Mouse (Mus musculus) adrenal gland, postnatal 10 days (tissue): ENCODE measurements around the gene Nadk. TPM values are rescaled to one million over a fixed set of nuclear protein-coding genes. Genes with fewer than 3 reads are reported as not detected.

ENCODE experiments used
- DNase-seq: peaks from one replicate; pipeline ENCODE4 v3.0.0; 2021; ENCODE audit warnings: mixed read lengths
- total RNA-seq, 2 experiments: library from RNA; stranded (reverse); gene quantifications; 2 replicates each; pipeline ENCODE4 v1.2.3; 2021

Gene Nadk
- total RNA-seq, 2 experiments from 2014 or later = 181 to 185 TPM

DNA sequence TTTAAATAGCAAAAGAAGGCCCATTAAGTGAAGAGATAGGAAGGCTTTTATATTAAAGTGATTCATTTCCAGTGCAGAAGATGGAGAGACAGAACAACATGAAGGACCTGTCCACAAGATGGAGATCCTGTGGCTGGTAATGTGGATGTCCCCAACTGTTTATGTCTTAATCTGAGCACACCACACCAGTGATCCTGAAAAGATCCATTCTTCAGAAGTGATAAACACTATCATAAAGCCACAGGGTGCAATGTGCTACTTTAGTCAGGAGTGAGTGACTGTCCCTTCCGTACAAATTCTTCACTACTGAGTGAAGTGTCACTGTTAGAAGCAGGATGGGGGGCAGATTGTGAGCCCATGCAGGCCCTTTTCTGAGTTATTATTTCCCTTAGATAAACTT, 40.6 kb downstream of the Nadk start:
- DNase-seq = no peak

DNA sequence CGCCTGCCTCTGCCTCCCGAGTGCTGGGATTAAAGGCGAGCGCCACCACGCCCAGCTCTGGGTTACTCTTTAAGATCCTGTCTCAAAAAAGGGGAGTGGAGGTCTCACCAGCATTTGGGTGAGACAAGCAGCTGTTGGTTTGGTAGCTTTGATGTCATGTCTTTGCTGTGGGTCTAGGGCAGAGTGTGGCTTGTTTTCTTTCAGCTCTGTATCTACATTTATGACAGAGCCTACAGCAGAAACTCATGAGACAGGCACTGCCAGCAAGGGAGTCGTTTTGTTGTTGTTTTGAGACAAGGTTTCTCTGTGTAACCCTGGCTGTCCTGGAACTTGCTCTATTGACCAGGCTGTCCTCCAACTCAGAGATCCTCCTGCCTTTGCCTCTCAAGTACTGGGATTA, 41.6 kb downstream of the Nadk start:
- DNase-seq = no peak

DNA sequence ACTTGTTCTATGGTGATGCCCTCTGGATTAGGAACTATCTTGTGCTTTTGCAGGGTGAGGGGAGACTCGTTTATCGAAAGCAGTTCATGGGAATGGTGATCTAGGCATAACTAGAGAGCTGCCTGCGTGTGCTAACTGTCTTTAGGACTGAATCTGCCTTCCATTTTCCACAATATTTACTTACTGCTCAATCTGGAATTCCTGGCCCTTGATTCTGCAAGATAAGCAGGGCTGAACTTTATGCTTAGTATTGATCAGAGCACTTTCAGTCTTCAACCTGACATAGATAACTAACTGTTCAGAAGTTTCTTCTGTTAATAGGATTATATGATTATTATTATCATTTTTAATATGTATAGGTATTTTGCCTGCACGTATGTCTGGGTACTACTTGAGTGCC, 43.0 kb downstream of the Nadk start:
- DNase-seq = no peak

DNA sequence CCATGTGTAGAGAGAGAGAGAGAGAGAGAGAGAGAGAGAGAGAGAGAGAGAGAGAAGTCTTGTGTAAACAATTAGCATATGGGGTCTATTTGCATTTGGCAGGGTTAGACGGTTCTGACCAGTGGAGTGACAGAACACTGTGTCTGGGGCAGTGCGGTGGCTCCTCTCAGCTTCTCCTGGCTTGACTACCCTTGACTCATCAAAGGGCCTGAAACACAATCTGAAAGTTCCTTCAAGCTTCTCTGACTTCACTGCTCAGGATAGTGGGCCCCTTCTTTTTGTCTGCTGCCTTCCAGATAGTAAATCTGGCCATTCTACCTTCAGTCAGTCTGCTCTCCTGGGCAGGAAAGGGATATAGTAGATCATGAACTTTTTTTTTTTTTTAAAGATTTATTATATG, 44.6 kb downstream of the Nadk start:
- DNase-seq = no peak

DNA sequence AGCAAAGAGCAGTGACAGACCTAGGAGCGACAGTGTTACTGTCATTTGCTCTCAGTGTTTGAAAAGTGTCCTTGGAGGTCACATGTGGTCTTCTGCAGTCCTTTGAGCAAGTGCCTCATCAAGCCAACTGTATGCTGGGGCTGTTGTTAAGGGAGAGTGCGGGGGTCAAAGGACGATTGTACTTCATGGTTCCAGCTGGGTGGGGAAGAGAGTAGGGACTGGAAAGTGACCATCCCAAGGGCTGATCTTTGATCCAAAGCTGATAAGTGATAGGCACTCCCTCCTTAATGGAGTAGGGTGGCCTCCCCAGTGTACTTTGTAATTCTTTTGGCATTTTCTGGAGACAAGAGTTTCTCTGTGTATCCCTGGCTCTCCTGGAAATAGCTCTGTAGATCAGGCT, 49.7 kb downstream of the Nadk start:
- no peak for DNase-seq

DNA sequence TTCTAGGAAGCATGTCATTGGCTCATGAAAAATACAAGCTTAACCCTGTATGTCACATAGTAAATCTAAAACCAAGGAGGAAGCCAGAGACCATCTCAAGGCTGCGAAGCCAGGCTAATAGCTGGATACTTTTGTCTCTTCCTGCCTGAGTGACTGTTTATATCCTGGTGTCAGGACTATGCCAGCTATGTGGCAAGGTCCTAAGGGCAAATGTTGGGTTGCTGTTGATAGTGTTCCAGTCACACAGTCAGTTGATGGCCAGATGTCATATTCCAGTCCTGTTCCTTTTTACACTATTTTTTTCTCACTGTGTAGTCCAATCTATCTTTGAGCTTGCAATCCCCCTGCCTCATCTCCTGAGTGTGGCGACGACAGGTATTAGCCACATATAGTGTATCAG, 51.1 kb downstream of the Nadk start:
- no peak for DNase-seq

DNA sequence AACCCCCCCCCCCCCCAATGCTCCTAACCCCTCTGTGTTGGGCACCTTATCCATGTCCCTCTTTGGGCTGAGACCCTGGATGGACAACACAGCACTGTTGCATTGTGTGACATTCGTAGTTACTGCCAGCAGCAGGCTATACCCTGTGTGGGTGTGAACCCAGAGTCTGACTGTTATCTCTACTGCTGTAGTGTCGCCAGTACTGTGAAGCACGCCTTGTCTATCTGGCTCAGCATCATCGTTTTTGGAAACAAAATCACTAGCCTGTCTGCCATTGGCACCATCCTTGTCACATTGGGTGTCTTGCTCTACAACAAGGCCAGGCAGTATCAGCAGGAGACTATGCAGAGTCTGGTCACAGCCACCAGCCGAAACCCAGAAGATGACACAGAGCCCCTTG, 56.1 kb downstream of the Nadk start:
- no peak for DNase-seq

DNA sequence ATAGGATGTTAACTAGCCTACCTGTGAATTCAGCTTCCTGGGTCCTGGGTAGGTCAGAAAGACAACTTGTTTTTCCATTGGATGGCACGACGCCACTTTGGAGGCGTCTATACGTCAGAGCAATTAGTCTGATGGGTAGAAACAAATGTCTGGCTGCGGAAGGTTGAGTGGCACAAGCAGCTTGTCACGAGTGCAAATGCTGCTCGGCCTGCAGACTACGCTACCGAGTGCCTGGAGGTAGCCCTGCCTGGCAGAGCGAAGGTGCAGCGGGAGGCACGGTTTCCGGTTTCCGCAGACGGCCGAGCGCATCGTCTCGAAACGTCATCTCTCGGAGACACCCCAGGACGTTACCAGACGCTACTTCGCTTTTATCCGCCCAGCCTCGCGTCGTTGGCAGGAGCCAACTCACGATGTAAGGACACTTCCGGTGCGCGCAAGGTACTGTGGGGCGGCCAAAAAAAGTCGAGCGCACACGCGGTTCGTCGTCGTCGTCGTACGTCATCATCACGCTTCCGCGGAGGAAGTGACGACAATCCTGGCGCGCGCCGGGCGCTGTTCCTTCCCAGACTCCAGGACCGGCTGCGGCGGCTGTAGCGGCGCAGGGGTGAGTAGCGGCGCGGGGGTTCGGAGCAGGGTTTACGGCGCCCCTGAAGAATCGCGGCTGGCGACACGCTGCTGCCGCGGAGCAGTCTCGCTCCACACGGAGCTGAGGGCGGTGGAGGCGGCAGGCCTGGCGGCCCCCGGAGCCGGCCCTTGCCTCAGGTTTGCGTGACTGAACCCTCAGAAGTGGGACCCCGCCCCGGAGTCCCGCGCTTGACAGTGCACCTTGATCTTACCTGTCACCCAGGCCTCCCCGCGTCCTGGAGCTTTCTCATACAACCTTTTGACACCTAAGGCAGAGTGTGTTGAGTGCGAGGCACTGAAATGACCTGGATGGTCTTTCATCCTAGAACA, 62.4 kb downstream of the Nadk start, which contains the start of gene Cdk11b:
Gene Cdk11b, plus strand, starts transcription at position 517 of the 954 bp plus-strand sequence.
- peak; percentile 96 for DNase-seq

DNA sequence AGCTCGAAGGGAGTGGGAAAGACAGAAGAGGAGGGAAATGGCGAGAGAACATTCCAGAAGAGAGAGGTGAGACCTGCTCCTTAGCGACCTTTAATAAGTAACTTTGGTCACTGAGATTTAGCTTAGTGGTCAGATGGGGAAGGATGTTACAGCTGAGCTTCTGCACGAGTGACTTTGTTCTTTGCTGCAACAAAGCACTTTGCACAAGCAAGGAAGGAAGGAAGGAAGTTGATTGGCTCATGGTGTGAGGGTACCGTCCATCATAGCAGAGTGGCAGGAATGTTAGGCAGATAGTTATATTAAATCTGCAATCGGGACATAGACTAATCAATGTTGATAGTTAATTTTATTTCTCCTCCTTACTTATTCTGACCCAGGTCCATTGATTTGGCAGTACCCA, 68.1 kb downstream of the Nadk start:
- no peak for DNase-seq

DNA sequence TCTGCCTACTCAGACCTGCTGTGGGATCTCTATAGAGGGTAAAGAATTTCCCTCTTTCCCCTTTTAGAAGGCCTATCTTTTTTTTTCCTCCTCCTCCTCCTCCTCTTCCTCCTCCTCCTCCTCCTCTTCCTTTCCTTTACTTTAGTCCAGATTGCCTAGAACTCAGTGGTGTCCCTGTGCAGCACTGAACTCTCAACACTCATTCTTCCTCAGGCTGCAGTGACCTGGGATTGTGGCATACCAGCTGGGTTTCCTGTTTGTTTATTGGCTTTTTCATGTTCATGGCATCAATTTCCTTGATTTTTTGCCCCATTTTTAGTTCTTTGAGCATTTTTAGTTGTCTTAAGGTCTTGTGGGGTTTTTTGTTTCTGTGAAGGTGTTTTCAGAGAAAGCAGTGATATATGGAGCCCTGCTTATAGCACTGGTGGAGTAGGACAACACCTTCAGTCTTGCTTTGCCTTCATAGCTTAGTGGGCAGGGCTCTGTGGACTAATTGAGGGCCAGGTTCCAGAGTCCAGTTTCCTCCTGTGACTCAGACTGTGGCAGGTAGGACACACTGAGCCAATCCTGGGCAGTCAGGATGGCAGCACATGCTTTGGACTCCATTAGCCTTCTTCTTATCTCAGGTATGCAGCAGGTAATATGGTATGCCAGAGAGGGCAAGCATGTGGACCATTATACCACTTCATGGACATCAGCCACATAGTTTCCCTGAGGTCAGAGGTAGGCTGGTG, 73.8 kb downstream of the Nadk start:
- no peak for DNase-seq

Other genes starting within 250 kb of the Nadk start
- gene Prkcz, start 201.0 kb upstream of the Nadk start, total RNA-seq = 1 to 10 TPM; 5.3 to 6.9 TPM
- gene Gabrd, start 164.3 kb upstream of the Nadk start, total RNA-seq = under 1 TPM; 0.21 to 0.45 TPM
- 1 to 10 TPM in 1 of 2 experiments, under 1 TPM in 1; 0.48 to 1.1 TPM for gene Cfap74, start 153.2 kb upstream of the Nadk start, total RNA-seq
- 10 to 100 TPM; 14.9 to 17.5 TPM for gene Tmem52, start 93.3 kb upstream of the Nadk start, total RNA-seq
- gene Gnb1, start 71.0 kb upstream of the Nadk start, total RNA-seq = 100 to 1,000 TPM; 375 to 395 TPM
- gene Slc35e2, start 39.0 kb downstream of the Nadk start, total RNA-seq = 10 to 100 TPM; 25.2 to 26.7 TPM
- 10 to 100 TPM; 34.6 to 38.3 TPM for gene Cdk11b, start 62.5 kb downstream of the Nadk start, total RNA-seq
- gene Gm10563, start 83.0 kb downstream of the Nadk start, total RNA-seq = not detected
- gene Mmp23, start 91.0 kb downstream of the Nadk start, total RNA-seq = 10 to 100 TPM; 16.6 to 18.9 TPM
- 10 to 100 TPM; 36.3 to 40.4 TPM for gene Mib2, start 106.8 kb downstream of the Nadk start, total RNA-seq
- gene Fndc10, start 132.0 kb downstream of the Nadk start, total RNA-seq = 10 to 100 TPM; 36.3 to 49.0 TPM
- gene Ssu72, start 142.4 kb downstream of the Nadk start, total RNA-seq = 10 to 100 TPM; 86.5 to 90.9 TPM
- gene Tmem240, start 172.4 kb downstream of the Nadk start, total RNA-seq = 1 to 10 TPM in 1 of 2 experiments, under 1 TPM in 1; 0.81 to 1.4 TPM
- 100 to 1,000 TPM; 118 to 141 TPM for gene Atad3a, start 198.7 kb downstream of the Nadk start, total RNA-seq
- 1 to 10 TPM; 6.6 to 7.9 TPM for gene Vwa1, start 212.3 kb downstream of the Nadk start, total RNA-seq
- gene Tmem88b, start 223.5 kb downstream of the Nadk start, total RNA-seq = 1 to 10 TPM in 1 of 2 experiments, under 1 TPM in 1; 0.54 to 1.4 TPM
- gene Ankrd65, start 228.1 kb downstream of the Nadk start, total RNA-seq = not detected
- 100 to 1,000 TPM; 149 to 168 TPM for gene Mrpl20, start 240.5 kb downstream of the Nadk start, total RNA-seq